Mouse (Mus musculus): ENCODE results near the gene Cyba.

DNA sequence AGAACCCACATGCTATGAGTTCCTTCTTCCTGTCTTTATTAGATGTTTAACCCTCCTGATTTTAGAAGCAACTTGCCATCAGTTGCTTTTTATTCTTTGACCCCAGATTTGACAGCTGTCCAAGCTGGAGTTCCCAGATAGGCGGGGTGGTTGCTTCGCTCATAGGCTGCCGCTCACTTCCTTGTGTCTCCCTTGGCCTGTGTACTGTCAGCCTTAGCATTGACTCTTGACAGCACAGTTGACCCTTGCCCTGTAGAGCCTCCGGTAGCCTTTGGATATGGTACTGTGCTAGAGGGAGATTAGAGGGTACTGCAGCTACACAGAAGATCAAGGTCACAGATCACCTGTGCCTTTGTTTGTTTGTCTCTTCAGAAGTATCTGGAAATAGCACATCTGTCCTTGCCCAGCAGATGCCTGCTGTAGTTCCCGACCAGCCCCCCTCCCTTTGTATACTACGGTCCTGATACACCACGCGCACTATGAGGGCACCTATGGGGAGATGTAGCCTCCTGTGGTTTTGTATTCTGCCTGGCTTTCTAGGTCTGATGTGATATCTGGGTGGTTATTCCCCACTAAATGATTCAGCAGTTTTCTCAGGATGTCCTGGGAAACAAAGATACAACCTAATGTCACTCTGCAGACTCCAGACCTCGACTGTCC lies 27.5 kb downstream of the Cyba start:
- TF ChIP-seq CTCF (conservative IDR thresholded peaks at IDR 0.05; ENCODE audit: low read length), result no peak
- TF ChIP-seq POU5F1 (IDR thresholded peaks at IDR 0.05; ENCODE audit: borderline replicate concordance, low read length), result no peak
- no peak for TF ChIP-seq NANOG (IDR thresholded peaks at IDR 0.05; ENCODE audit: borderline replicate concordance, low read length)
